Mouse (Mus musculus) regulatory T cell (primary cell): ENCODE results near the gene Camsap1.

Source experiments
- in situ Hi-C: fragments of 300-600 bp; cut with MboI, MseI; formaldehyde crosslinking; loops from one replicate; pipeline ENCODE4 v1.15.1; 2025; ENCODE audit warnings: high pct_unique_total_duplicates

Camsap1 gene

DNA sequence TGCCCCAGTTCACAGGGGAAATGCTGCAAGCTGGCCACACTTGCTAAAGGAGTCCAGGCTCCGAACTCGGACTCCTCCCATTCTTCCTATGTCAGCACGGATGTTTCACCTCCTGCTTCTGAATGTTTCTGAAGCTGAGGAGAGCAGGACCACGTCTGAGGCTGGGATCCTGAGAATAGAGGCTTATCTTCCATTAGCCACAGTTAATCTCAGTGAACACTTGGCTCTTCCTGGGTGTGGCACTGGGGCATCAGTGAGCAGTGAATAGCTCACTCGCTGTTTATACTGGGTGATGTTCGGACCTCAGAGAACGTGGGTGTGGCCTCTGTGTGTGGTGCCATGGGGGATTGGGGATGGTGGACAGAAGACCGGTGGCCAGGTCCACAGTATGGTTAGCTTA, 95.9 kb downstream of the Camsap1 start:
- in situ Hi-C loops: no loop called here

DNA sequence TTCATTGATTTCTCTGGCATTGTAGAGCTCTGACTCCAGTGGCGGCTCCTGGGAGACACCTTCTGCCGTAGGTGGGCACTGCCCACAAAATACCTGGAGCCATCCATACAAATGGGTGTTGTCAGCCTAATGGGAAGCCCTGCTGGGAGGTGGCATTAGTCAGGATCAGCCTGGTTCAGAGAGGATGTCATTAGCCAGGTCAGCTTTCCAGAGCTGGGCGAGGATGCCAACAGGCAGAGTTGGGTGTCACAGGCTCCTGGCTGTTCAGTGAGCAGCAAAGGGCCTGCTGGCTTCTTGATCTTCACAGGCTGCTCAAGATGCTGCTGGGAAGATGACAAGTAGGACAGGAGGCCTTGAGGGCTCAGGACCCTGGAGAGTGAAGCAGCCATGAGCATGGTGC, 98.3 kb downstream of the Camsap1 start:
- in situ Hi-C loops: no loop called here

DNA sequence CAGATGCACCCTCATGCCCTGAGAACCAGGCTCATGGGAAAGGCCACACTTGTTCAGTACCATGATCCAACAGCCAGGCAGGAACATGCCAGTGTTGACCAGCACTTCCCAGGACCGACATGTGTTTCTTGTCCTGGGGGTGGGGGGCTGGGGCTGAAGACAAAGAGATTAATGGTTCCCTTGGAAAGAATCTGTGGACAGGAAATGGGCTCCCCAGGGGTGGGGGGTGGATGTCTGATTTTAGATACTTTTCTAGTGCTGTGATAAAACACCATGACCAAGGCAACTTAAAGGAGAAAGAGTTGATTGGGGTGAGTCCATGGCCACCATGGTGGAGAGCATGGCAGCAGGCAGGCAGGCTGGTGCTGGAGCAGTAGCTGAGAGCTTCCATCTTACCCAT, 100.8 kb downstream of the Camsap1 start:
- in situ Hi-C loops: no loop called here

DNA sequence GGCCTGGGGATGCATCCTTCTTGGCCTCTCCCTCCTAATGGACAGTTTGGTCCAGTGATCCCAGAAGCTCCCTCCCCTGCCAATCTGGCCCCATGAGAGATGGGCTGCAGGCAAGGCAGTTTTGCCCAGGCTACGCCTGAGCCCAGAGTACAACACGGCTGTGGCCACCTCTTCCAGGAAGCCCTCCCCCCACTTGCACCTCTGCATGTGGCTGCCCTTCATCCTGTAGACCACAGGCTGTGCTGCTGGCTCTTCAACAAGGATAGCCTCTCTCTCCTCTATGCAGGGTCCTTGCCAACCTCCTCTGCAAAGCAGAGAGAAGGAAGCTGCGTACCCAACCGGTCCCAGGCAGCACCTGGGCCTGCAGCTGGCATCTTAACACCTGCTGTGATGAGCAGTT, 104.0 kb downstream of the Camsap1 start:
- in situ Hi-C loops: no loop called here

DNA sequence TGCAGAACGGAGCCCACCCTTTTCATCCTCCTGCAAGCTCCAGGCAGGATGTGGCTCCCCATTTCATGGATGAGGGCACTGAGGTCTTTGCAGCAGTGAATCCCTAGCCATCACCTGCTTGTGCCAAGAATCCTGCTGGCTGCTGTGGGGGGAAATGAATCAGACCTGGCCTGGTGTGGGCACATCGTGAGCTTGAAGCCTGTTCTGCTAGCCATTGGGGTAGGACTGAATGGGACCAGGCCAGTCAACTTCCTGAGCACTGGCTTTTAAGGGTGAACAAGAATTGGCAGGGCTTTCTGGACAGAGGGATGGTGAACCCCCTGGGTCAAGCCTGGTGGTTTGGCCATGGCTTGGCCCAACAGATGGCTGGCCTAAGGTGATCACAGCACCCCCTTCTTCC, 104.6 kb downstream of the Camsap1 start:
- in situ Hi-C loops: no loop called here

DNA sequence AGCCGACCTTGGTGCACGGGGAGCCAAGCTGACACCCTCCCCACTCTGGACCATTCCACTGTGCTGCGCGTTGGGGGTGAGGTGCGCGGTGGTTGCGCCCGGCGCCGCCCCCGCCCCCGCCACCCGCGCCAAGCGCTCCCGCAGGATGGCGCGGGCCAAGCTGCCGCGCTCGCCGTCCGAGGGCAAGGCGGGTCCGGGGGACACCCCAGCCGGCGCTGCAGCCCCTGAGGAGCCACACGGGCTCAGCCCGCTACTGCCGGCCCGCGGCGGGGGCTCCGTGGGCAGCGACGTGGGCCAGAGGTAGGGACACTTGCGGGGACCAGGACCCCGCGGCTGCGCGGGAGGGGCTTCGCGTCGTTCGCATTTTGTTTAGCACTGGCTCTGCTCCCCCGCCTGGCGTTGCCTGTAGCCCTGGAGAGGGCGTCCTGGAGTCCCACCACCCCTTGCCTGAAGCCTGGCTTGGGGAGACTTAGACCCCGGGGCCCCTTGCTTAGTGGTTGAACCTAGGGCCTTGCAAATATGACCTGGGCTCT, 105.3 kb downstream of the Camsap1 start:
- in situ Hi-C loops: no loop called here

DNA sequence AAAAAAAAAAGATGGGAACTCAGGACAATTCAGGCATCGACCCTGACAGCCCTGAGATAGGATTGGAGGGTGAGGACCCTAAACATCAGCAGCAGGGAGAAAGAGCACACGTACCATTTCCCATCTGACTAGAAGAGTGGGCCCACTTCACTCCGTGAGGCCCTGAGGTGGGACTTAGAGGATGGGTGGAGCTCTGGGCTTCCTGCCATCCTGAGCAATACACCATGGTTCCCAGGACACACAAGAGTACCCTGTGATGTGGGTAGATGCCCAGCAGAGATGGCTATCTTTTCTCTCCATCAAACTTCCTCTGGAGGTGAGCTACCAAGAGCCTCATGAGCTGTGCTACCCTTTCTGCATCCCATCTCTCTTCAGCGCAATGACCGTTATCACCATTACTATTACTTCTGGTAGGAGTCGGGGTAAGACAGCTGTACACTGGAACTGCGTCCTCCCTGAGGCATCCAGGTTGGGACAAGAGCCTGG, 105.8 kb downstream of the Camsap1 start:
- in situ Hi-C loops: no loop called here
